10 mouse cellular contexts compared by ENCODE assay signal in genomic region chr16:26035525-26035924, GRCm38 (mm10).
DNase-seq lines count a peak whose midpoint lies in the region; ATAC-seq and TF ChIP-seq lines count a peak whose summit lies in the region.
"Had no signal": no experiment of that assay in that cellular context is flagged by ENCODE, and none has a peak within 500 bp of the region (broad histone marks: within the 10 kb centered on the region; RNA-seq: fewer than 3 reads in every experiment).

No protein-coding gene starts in this region.

- no peak overlapping the region for H3K9ac ChIP-seq in kidney, embryonic 16.5 days (replicated peaks; ENCODE audit: low read length)
- no peak overlapping the region for H3K9ac ChIP-seq in heart, embryonic 12.5 days
- H3K9ac ChIP-seq: neural tube, embryonic 12.5 days had no signal

- no peaks in the 10 kb centered on the region for H3K27me3 ChIP-seq in kidney, embryonic 16.5 days (ENCODE audit: insufficient read depth, low read length)
- H3K27me3 ChIP-seq in heart, embryonic 12.5 days (replicated peaks), result no peaks in the 10 kb centered on the region
- H3K27me3 ChIP-seq: neural tube, embryonic 12.5 days had no signal

- TF ChIP-seq POLR2A in brain, embryonic 14.5 days (IDR thresholded peaks at IDR 0.05; ENCODE audit: borderline replicate concordance, extremely low read depth, insufficient read depth, insufficient read length, poor library complexity, severe bottlenecking), result no peak

- H3K27ac ChIP-seq in kidney, embryonic 16.5 days (ENCODE audit: low read length), result peak overlapping the region; percentile 29; the same call in 1 of the 2 replicates
- H3K27ac ChIP-seq in heart, embryonic 12.5 days (ENCODE audit: poor library complexity, severe bottlenecking), result 0 out of 2 replicates have a peak overlapping the region, but pooled peaks have one; percentile 11
- H3K27ac ChIP-seq: neural tube, embryonic 12.5 days had no signal

- ATAC-seq in kidney, embryonic 16.5 days (ENCODE audit: low FRiP score, low TSS enrichment), result no peak
- no peak for ATAC-seq in heart, embryonic 12.5 days (ENCODE audit: insufficient number of reproducible peaks, low FRiP score)

- H3K4me3 ChIP-seq in kidney, embryonic 16.5 days (ENCODE audit: low read length), result no peak overlapping the region
- no peak overlapping the region for H3K4me3 ChIP-seq in heart, embryonic 12.5 days
- H3K4me3 ChIP-seq: neural tube, embryonic 12.5 days had no signal

- no peak for DNase-seq in kidney, postnatal 4 days
- peak; percentile 50 for DNase-seq in brain, embryonic 14.5 days (ENCODE audit: low read depth)
- DNase-seq in lung, postnatal 36 days, result peak; percentile 47
- no peak for DNase-seq in urinary bladder, postnatal 10 days (ENCODE audit: low spot score)
- no peak for DNase-seq in adrenal gland, postnatal 25 days
- DNase-seq: adrenal gland, adult 2 months had no signal

- H3K4me1 ChIP-seq in kidney, embryonic 16.5 days (ENCODE audit: insufficient read depth, low read length), result peaks cover 10% of the 10 kb centered on the region; the same call in 1 of the 2 replicates
- peaks cover 7% of the 10 kb centered on the region; the same call in 1 of the 2 replicates for H3K4me1 ChIP-seq in heart, embryonic 12.5 days (replicated peaks)
- H3K4me1 ChIP-seq: neural tube, embryonic 12.5 days had no signal

- H3K9me3 ChIP-seq in kidney, embryonic 16.5 days (ENCODE audit: low read length), result peaks cover 6% of the 10 kb centered on the region; the same call in 1 of the 2 replicates
- H3K9me3 ChIP-seq in heart, embryonic 12.5 days (replicated peaks), result peaks cover 7% of the 10 kb centered on the region; the same call in 1 of the 2 replicates
- H3K9me3 ChIP-seq: G1E; neural tube, embryonic 12.5 days had no signal

- 52% methylated on average over 3 of the region's 3 CpGs for WGBS in kidney, embryonic 16.5 days
- 56% methylated on average over 3 of the region's 3 CpGs for WGBS in heart, embryonic 12.5 days

- no peak for TF ChIP-seq CTCF in brain, embryonic 14.5 days (IDR thresholded peaks at IDR 0.05; ENCODE audit: borderline replicate concordance, extremely low read depth, insufficient read depth, insufficient read length)

- 0 out of 2 replicates have a peak, but pooled peaks cover 3% of the 10 kb centered on the region for H3K36me3 ChIP-seq in kidney, embryonic 16.5 days (ENCODE audit: insufficient read depth, low read length)
- peaks cover 9% of the 10 kb centered on the region for H3K36me3 ChIP-seq in heart, embryonic 12.5 days
- H3K36me3 ChIP-seq: G1E; neural tube, embryonic 12.5 days had no signal

- H3K4me2 ChIP-seq in kidney, embryonic 16.5 days (replicated peaks; ENCODE audit: low read depth, low read length), result no peak overlapping the region
- no peak overlapping the region for H3K4me2 ChIP-seq in heart, embryonic 12.5 days
- H3K4me2 ChIP-seq: neural tube, embryonic 12.5 days had no signal

Comparison
In these comparisons a context has a peak if more than half of its experiments do, and no peak if none do; other contexts are left out.
1. DNase-seq: peak in brain, embryonic 14.5 days (single experiment) and lung, postnatal 36 days (single experiment); none in kidney, postnatal 4 days (0 of 2), urinary bladder, postnatal 10 days (single experiment) and adrenal gland, postnatal 25 days (single experiment).